Mouse (Mus musculus) frontal cortex, adult 2 months (tissue): ENCODE measurements around the gene 9930021J03Rik. TPM values are rescaled to one million over a fixed set of nuclear protein-coding genes. Genes with fewer than 3 reads are reported as not detected.

ENCODE experiments used
- DNase-seq, 2 experiments: peaks; one replicate each; pipeline ENCODE4 v3.0.0; 2022; ENCODE audit warnings: low spot score in 1 of 2; ENCODE audit errors: extremely low spot score in 1 of 2
- polyA plus RNA-seq: library from polyadenylated mRNA; depleted of rRNA; stranded (reverse); fragments of >200 nt; gene quantifications from 2 replicates; pipeline ENCODE4 v1.2.3, GENCODE M21; 2012

9930021J03Rik gene
- polyA plus RNA-seq, 1 experiment = 32.5 TPM

DNA sequence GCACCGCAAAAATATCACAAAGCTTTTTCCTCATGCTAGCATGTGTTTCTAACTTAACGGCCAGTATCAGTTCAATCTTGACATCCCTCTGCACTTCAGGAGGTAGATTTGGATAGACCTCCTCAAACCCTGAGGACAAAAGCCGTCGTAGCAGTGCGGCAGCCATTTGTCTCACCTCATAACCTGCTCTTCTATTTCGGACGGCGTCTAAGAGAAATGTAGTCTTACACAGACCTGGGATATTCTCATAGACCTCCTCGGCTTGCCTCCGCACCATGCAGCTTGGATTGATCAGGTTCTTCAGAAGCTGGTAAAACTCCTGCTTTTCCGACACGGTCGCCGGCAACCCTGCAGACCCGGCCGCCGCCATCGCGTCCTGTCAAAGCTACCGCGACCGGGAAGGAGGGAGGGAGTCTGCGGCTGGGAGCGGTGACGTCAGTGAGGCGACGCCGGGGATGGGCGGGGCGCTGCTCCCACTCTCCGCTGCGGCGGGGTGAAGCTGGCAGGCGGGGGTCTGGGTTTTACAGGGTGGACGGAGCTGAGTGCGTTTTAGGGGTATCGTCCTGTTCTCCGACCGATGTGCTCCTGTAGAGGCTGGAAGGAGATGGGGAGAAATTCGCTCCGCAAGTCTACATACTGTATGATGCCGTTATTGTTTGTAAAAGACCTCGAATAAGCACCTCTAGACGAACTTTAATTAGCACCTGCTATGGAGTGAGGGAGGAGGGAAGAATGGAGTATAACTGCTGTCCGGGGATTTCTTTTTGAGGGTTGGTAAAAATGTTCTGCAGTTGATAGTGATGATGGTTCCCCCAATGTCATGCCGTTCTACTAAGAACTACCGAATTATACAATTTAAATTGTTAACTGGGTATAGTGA, 7.0 kb upstream of the 9930021J03Rik start, which contains the start of gene Ranbp6:
TSS of gene Ranbp6 (minus strand) at position 394 of the 880 bp plus-strand sequence.
- peak; percentile 77 to 94 for DNase-seq

DNA sequence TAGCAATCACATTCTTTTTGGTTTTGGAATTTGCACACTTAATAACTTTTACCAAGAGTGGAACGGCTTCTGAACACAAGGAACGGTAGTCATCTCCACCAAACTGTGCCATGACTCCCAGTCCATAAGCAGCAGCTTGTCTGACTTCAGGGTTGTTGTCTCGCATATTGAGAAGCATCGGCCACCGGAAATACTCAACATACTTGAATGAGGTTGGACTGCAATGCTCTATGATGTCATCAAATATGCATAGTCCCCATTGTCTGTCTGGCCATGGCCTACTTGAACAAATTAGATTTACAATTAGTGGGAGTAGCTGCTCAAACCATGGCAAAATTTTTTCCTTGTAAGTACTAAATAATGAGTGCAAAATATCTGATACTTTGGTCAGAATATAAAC, 4.2 kb upstream of the 9930021J03Rik start:
- DNase-seq = no peak

DNA sequence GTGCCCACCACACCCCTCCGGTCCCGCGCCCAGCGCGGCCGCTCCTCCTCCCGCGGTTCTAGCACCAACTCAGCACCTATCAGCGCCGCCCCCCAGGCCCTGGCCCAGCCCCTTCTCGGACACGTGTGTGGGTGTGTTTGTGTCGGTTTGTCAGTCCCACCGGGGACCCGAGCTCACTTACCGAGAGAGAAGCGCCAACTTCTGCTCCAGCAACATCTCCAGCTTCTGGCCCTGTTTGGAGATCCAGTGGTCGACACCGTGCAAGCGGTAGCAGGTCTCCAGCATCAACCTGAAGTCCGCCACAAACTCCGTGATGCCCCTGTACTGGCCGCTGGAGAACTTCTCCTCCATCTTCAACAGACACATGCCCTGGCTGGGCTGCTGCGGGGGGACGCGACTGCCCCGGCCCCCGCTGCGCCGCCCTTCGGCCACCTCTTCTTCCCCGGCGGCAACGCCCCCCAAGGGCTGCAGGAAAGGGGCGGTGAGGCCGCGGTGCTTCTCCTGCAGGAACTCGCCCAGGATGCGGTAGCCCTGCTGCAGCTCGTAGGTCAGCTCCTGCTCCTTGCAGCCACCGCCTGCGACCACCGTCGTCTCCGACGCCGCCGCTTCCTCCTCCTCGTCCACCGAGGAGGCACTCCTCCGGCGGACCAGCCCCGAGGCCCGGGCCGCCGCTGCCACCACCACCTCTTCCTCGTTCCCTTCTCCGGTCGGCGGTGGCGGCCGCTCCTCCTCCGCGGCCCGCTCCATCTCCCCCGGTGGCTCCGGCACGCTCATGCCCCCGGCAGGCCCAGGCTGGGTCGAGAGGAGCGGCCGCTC, 480 bp downstream of the 9930021J03Rik start:
- DNase-seq = peak; percentile 26 to 27

DNA sequence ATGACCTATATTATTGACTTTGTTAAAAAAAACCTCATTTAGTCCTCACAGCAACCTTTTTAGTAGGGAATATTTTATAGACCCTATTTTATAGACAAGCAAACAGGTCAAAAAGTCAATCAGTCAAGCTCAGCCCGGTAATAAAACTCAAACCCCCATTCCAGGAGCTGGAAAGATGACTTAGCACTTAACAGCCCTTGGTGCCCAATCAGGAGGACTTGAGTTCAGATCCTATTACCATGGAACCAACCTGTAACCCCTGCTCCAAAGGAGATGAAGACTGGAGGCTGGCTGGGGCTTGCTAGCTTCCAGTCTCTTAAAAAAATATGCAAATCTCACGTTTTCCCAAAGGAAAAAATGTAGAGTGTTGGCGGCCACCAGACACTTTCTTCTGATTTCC, 1.8 kb downstream of the 9930021J03Rik start:
- DNase-seq = no peak

DNA sequence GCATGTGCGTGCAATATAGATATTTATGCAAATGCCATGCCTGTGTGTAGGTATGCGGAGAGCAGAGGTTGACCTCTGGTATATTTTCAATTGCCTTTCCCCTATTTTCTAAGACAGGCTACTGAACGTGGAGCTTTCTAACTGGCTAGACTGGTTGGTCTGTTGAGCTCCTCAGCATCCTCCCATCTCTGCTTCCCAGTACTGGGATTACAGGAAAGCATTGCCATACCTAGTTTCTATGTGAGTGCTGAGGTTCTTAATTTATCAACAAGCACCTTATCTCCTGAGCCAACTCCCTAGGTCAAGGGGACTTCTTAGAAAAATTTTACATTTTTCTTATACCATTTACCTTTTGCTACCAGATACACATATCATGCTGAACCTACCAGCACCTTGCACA, 8.4 kb downstream of the 9930021J03Rik start:
- no peak for DNase-seq

DNA sequence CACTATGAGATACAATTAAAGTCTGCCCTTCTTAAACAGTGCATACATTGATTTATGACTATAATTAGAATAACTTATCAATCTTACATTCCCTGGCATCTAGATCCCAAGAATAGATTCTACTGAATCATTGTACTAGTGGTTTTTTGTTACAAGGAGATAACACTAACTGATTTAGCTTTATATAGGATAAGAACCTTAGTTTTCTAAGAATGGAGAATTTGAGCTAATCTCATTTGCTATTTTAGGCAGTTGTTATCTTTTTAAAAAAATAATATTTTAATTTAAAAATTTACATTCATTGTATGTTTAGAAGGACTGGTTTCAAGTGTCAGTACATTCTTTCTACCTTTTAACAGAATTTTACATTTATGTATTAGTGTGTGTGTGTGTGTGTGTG, 17.8 kb downstream of the 9930021J03Rik start:
- DNase-seq = no peak

DNA sequence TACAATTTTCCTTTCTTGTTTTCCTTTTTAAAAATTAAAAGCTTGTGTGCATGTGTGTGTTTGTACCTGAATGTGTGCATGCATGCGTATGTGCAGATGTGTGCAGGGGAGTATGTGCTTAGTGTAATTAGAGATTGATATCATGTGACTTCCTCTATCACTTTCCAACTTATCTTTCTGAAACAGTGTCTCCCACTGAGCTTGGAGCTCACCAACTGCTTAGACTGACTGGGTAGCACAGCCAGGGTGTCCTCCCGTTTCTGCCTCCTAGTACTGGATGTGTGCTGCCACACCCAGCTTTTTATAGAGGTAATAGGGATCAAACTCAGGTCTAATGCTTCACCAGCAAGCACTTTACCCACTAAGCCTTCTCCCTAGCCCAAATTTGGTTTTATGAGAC, 22.9 kb downstream of the 9930021J03Rik start:
- DNase-seq = no peak

DNA sequence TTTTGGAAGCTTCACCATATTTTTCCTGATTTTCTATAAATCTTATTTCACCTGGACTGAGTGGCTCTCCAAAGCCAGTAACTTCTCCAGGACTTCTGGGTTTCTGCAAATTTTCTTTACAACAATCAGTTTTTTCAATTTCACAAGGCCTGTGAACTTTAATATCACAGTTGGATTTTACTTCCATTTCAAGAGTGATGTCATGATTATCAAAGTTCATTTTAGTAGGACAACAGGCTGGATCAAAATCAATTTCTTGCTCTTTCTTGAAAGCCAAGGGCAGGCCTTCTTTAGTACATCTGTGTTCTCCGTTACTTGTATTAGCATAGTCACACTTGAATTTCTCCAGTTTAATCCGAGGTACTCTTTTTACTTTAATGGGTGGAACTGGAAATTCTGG, 51.9 kb downstream of the 9930021J03Rik start:
- DNase-seq = no peak

DNA sequence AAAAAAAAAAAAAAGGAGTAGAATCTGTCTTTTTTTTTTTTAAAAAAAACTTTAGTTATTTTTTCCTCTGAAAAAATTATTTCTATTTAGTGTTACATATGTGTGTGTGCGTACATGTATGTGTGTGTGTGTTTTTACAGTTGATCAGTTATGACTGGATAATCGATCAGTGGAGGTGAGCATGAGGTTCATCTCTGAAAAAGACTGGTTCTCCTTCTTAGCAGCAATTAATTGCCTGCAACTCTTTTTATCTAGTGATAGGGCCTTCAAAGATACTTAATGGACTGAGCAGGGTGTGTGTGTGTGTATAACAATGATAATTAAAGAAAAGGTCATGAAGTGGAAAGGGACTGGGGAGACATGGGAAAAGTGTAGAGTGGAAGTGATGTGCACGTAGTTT, 54.8 kb downstream of the 9930021J03Rik start:
- no peak for DNase-seq

DNA sequence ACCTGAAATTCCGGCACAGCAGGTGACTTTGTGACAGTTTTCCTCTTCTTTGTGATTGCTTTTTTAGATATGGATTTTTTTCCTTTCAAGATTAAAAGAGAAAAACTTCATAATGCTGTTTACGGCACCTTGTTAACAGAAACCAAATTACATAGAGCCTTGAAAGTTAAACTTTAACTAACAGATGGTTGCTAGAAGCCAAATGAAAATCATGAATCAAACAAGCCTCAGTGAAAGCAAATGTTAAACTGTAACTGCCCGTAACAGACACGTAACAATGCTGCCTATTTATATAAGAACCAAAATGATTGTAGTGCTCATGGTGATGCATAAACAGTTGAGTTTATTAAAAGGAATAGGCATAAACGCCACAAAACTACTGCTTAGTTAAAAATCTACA, 62.3 kb downstream of the 9930021J03Rik start:
- no peak for DNase-seq

DNA sequence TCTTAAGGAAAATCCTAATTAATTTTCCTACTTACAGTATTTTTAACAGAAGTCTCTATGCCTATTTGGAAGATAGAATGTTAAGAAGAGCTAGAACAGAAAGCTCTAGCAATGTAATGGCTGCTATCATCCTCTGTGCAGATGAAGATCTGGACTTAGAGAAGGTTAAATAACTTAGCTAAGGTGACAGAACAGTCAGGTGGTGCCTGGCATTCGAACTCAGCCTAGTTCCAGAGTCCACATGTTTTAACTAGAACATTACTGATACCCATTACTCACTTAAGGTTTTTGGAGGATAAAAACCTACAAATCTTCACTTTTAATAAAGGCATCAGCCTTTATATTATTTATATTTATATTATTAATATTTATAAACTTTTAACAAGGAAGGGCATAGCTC, 65.1 kb downstream of the 9930021J03Rik start:
- DNase-seq = no peak

DNA sequence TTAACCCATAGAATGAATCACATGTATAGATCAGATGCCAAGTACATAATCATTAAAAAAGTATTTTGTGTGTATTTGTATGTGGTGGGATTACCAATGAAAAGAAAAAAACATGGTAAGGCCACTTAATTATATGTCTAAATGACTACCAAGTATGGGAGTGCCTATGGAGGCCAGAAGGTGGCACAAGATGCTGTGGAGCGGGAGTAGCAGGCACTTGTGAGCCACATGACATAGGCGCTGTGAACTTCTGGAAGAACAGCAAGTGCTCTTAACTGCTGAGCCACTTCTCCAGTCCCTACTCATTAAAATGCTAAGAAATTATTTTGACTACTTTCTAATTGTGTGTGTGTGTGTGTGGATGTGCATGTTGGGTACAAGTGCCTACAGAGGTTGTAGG, 66.2 kb downstream of the 9930021J03Rik start:
- no peak for DNase-seq

DNA sequence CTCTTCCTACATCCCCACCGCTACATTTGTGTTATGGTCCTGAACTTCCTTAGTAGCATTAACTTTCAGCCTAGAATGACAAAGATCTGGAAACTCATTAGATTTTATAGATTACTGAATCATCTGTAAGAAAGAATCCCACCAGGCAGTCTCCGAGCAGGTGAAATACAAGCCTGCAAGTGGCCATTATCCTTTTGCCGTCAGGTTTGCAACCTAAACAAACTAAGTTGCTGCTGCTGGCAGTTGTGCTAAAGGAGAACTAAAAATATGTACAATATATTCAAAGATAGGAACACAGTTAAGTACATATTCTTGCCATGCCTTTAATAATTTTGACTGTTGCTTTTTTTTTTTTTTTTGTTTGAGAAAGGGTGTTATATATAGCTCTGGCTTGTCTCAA, 70.4 kb downstream of the 9930021J03Rik start:
- no peak for DNase-seq

DNA sequence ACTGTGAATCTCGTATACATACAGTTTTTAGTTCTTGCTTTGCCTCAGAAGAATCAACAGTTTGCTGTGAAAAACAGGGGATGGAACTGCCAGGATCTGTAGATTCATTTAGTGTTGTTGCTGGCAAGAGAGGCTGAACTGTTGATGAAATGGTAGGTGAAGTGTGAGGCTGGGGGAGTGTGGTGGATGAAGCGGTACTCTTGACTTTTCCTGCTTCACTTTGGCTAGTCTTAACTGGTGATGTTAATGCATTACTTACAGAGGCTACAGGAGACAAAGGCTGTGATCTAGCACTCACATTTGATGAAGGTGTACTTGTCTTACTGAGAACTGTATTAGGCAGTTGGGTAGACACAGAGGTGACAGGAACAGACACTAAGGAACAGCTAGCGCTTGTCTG, 87.3 kb downstream of the 9930021J03Rik start:
- no peak for DNase-seq

DNA sequence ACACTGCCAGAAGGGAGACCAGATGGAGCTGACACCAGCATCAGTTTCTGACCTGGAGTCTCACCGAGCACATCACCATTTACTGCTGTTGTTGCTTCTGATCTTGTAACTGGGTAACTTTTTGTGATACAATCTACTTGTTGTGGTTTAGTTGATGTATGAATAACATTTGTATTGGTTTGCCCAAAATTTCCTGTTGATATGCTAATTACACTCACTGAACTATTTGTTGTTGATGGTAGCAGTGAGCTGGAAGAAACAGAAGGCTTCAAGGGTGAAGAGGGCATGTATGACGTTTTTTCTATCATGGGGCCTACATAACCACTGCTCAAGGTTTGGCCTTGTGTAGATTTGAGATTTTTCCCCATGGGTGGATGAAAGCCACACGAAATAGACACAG, 87.9 kb downstream of the 9930021J03Rik start:
- DNase-seq = no peak

DNA sequence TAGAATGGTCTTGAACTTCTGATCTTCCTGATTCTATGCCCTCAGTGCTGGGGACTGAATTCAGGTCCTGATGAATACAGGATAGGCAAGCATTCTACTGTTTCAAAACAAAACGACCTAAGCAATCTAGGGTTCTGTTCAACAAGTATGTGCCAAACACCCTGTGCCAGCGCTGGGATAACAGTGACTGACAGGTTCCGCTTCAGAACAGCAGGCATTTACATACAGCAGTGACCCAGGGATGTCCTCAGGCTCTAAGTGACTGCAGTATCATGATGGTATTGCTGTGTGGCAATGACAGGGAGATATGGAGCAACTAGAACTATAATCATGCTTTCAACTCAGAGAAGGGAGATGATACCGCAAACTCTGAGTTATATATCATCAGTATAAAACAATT, 92.3 kb downstream of the 9930021J03Rik start:
- no peak for DNase-seq

DNA sequence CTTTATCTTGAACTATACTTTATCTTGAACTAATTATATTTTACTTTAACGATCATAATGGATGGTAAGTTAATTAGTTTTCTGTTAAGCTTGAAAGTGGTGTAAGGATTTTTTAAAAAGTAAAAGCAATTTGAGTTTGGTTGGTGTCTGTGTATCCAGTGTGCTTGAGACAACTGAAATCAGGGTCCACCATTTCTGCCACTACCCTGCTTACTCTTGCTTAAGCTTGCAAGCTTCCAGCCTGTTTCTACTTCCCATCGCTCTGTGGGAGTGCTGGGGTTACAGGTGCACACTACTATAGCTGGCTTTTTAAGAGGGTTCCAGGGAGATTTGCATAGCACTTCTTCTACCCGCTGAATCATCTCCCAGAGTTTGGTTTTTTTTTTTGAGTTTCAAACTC, 96.3 kb downstream of the 9930021J03Rik start:
- DNase-seq = no peak

DNA sequence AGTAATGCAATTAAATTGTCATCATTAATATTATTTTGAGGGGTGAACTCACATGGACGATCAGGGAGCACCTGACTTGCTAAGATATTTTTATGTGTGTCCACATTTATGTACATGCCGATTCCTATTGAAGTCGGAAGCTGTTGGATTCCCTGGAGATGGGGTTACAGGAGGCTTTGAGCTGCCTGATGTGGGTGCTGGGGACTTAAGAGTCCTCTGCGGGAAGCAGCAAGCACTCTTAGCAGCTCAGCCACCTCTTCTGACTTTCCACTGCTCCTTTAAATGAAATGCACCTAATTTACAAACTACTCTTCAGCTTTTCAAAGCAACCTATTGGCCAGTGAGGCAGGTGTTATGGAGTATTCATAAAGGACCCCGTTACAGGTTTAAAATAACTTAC, 97.3 kb downstream of the 9930021J03Rik start:
- DNase-seq = no peak

DNA sequence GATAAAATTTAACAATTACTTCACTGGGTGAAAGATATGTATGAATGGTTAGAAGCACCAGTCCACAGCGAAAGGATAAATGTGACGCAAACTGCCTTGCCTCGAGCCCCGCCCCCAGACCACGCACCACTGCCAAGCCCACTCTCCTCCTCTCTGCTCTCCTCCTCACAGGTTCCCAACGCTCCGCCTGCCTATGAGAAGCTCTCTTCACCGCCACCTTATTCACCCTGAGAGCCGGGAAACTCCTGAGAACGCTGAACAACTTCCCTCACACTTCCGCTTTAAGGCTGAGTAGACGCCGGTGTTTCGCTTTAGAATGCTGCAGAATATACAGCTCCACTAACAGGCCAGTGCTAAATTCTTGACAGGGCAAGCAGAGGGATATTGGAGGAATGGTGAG, 97.8 kb downstream of the 9930021J03Rik start:
- no peak for DNase-seq

DNA sequence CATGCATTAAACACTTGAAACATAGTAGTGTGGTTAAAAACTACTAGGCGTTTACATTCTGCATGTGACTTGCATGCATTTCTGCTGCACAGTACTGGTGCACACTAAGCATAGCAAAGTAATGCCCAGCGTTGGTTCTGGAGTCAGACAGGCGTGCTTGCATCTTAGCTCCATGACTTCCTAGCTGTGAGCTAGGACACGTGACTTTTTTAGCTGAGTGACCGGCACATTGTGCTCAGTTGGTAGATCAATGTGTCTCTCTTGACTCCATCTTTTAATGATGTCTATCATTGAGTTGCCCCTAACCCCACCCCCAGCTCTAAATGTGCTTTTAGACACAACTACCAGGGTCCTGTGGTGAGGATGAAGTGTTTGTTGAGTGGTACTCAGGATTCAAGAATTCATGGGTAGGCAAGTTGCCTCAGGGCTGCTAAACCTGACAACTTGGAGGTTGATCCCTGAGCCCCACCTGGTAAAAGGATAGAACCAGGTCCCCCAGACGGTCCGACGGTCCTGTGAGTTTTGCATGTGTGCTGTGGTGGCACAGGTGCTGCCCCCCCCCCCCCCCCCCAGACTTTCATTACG, 98.4 kb downstream of the 9930021J03Rik start:
- DNase-seq = no peak

DNA sequence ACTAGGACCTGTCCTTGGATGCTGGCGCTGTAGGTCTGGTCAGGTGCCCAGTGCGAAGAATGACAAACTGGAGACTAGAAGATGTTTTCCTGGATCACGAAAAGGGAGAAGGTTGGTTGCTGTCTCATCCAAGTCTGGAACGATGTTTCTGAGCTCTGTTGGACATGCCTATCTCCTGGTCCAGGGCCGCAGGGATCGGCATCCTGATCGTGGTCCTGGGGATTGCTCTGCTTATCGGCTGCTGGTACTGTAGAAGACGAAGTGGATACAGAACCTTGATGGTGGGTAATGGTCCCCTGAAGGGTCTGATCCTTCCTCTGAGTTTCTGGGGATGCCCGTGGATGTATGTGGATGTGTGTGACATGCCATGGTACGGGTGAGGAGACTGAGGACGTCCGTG, 101.4 kb downstream of the 9930021J03Rik start:
- no peak for DNase-seq
